Mouse (Mus musculus): Measurements from ENCODE around the gene Gm10697.
"Not testable (repeated sequence)": the region's sequence is repeated elsewhere in the genome, so short reads cannot be mapped to it uniquely, and the experiment has no call there.

DNA sequence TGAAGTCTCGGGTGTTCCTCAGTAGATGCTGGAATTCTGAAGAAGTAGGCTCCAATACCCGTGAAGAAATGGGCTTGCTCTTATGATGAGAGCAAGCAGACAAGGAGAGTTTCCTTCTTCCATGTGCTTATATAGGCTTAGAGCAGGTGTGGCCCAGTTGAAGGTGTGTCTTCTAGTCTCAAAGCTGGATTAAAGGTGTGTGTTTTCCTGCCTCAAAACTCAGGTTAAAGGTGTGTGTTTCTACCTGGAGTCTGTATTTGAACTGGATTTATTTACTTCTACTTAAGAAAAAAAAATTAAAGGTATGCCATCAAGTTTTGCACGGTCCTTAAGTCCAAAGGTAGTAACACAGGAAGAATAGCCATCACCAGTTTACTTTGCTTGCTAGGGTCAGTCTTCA is 17.7 kb downstream of the Gm10697 start, which contains the start of gene Gm9125:
- not testable (repeated sequence) for TF ChIP-seq POLR2AphosphoS2, USF1, POLR2A (IDR thresholded peaks at IDR 0.05; ENCODE audit: low read depth, low read length)

Data from CH12.LX (cell line).